Mouse (Mus musculus): ENCODE measurements around the gene Mical2. TPM values are rescaled to one million over a fixed set of nuclear protein-coding genes. Genes with fewer than 3 reads are reported as not detected.

Gene Mical2
- total RNA-seq (2012; rRNA removed), result not detected in 2 replicates
- not detected for polyA plus RNA-seq (2012; ENCODE audit: insufficient read depth in 1 of 2, insufficient read length in 2 of 2, low read depth in 1 of 2, low replicate concordance in 2 of 2, missing spikeins in 1 of 2)

- DNase-seq (ENCODE audit: low read depth, low spot score), result no peak
- H3K27ac ChIP-seq (ENCODE audit: control insufficient read depth, low read depth, low read length), result no peak within 1 kb of the TSS
- H3K4me3 ChIP-seq (ENCODE audit: control insufficient read depth in 1 of 2, insufficient read depth in 1 of 2, low read depth in 2 of 2, low read length in 2 of 2), result no peak within 1 kb of the TSS
- TF ChIP-seq NELFE (IDR thresholded peaks at IDR 0.05; ENCODE audit: low read depth, low read length) (no peak), USF2 (IDR thresholded peaks at IDR 0.05; ENCODE audit: borderline replicate concordance in 1 of 2, insufficient read depth in 1 of 2, low read depth in 1 of 2, low read length in 2 of 2) (no peak), GABPA (IDR thresholded peaks at IDR 0.05; ENCODE audit: low read depth, low read length) (no peak), MEF2A (IDR thresholded peaks at IDR 0.05; ENCODE audit: extremely low read depth, insufficient replicate concordance, low read depth, low read length, poor library complexity, severe bottlenecking) (no peak), BHLHE40 (IDR thresholded peaks at IDR 0.05; ENCODE audit: borderline replicate concordance, low read depth, low read length) (no peak)
- no peaks in the 10 kb centered on the region for H3K79me2 ChIP-seq (ENCODE audit: control insufficient read depth, insufficient read depth, low read length, poor library complexity)
- H3K9ac ChIP-seq (ENCODE audit: control insufficient read depth, low read depth, low read length, poor library complexity, severe bottlenecking), result no peak within 1 kb of the TSS
- H3K9me3 ChIP-seq (replicated peaks; ENCODE audit: insufficient read depth, low read length), result no peaks in the 10 kb centered on the region
- no peaks in the 10 kb centered on the region; a peak in 1 of 4 replicates for H3K27me3 ChIP-seq (ENCODE audit: control insufficient read depth in 1 of 2, insufficient read depth in 2 of 2, low read length in 2 of 2)
- no peaks in the 10 kb centered on the region for H3K4me1 ChIP-seq (ENCODE audit: control insufficient read depth in 1 of 2, insufficient read depth in 2 of 2, low read length in 2 of 2)
- no peaks in the 10 kb centered on the region for H3K36me3 ChIP-seq (ENCODE audit: control insufficient read depth in 1 of 2, insufficient read depth in 2 of 2, low read length in 2 of 2)
These were observed at the start of gene Mical2 for GRCm38 (mm10) chr7:112225615-112226262. Gene Mical2 (plus strand): TSS chr7:112225856.

- Histone ChIP-seq H3K4me3 (ENCODE audit: control insufficient read depth in 1 of 2, insufficient read depth in 1 of 2, low read depth in 2 of 2, low read length in 2 of 2) (no peak overlapping the region), H3K36me3 (ENCODE audit: control insufficient read depth in 1 of 2, insufficient read depth in 2 of 2, low read length in 2 of 2) (no peaks in the 10 kb centered on the region), H3K79me2 (ENCODE audit: control insufficient read depth, insufficient read depth, low read length, poor library complexity) (no peaks in the 10 kb centered on the region), H3K4me1 (ENCODE audit: control insufficient read depth in 1 of 2, insufficient read depth in 2 of 2, low read length in 2 of 2) (no peaks in the 10 kb centered on the region), H3K27me3 (ENCODE audit: control insufficient read depth in 1 of 2, insufficient read depth in 2 of 2, low read length in 2 of 2) (no peaks in the 10 kb centered on the region), H3K9me3 (replicated peaks; ENCODE audit: insufficient read depth, low read length) (no peaks in the 10 kb centered on the region), H3K9ac (ENCODE audit: control insufficient read depth, low read depth, low read length, poor library complexity, severe bottlenecking) (no peak overlapping the region), H3K27ac (ENCODE audit: control insufficient read depth, low read depth, low read length) (no peak overlapping the region)
- TF ChIP-seq EP300 (IDR thresholded peaks at IDR 0.05; ENCODE audit: low read depth in 1 of 2, low read length in 2 of 2) (no peak), BHLHE40 (IDR thresholded peaks at IDR 0.05; ENCODE audit: borderline replicate concordance, low read depth, low read length) (no peak), ELF1 (IDR thresholded peaks at IDR 0.05; ENCODE audit: low read depth, low read length) (no peak), SMC3 (IDR thresholded peaks at IDR 0.05; ENCODE audit: low read depth, low read length) (no peak), ZC3H11A (IDR thresholded peaks at IDR 0.05; ENCODE audit: low read depth, low read length) (no peak), NELFE (IDR thresholded peaks at IDR 0.05; ENCODE audit: low read depth, low read length) (no peak), USF2 (IDR thresholded peaks at IDR 0.05; ENCODE audit: borderline replicate concordance in 1 of 2, insufficient read depth in 1 of 2, low read depth in 1 of 2, low read length in 2 of 2) (no peak)
- no peak for DNase-seq (ENCODE audit: low read depth, low spot score)
These were observed 49.0 kb upstream of the Mical2 start for GRCm38 (mm10) chr7:112176627-112177026.

- H3K79me2 ChIP-seq (ENCODE audit: control insufficient read depth, insufficient read depth, low read length, poor library complexity), result no peaks in the 10 kb centered on the region
- H3K36me3 ChIP-seq (ENCODE audit: control insufficient read depth in 1 of 2, insufficient read depth in 2 of 2, low read length in 2 of 2), result no peaks in the 10 kb centered on the region
- no peak overlapping the region for H3K9ac ChIP-seq (ENCODE audit: control insufficient read depth, low read depth, low read length, poor library complexity, severe bottlenecking)
- no peak overlapping the region for H3K27ac ChIP-seq (ENCODE audit: control insufficient read depth, low read depth, low read length)
- no peaks in the 10 kb centered on the region for H3K9me3 ChIP-seq (replicated peaks; ENCODE audit: insufficient read depth, low read length)
- no peak overlapping the region for H3K4me3 ChIP-seq (ENCODE audit: control insufficient read depth in 1 of 2, insufficient read depth in 1 of 2, low read depth in 2 of 2, low read length in 2 of 2)
- no peaks in the 10 kb centered on the region for H3K27me3 ChIP-seq (ENCODE audit: control insufficient read depth in 1 of 2, insufficient read depth in 2 of 2, low read length in 2 of 2)
- peak; percentile 33 for DNase-seq (ENCODE audit: low read depth, low spot score)
- no peaks in the 10 kb centered on the region for H3K4me1 ChIP-seq (ENCODE audit: control insufficient read depth in 1 of 2, insufficient read depth in 2 of 2, low read length in 2 of 2)
- no peak for TF ChIP-seq ZKSCAN1 (IDR thresholded peaks at IDR 0.05; ENCODE audit: low read depth, low read length)
- TF ChIP-seq ETS1 (IDR thresholded peaks at IDR 0.05; ENCODE audit: low read depth, low read length), result no peak
- no peak for TF ChIP-seq JUND (IDR thresholded peaks at IDR 0.05; ENCODE audit: low read depth, low read length)
- no peak for TF ChIP-seq USF2 (IDR thresholded peaks at IDR 0.05; ENCODE audit: borderline replicate concordance in 1 of 2, insufficient read depth in 1 of 2, low read depth in 1 of 2, low read length in 2 of 2)
- no peak for TF ChIP-seq GABPA (IDR thresholded peaks at IDR 0.05; ENCODE audit: low read depth, low read length)
- TF ChIP-seq ZNF384 (IDR thresholded peaks at IDR 0.05; ENCODE audit: low read depth, low read length), result no peak
- no peak for TF ChIP-seq RCOR1 (IDR thresholded peaks at IDR 0.05; ENCODE audit: low read depth, low read length)
- TF ChIP-seq ZC3H11A (IDR thresholded peaks at IDR 0.05; ENCODE audit: low read depth, low read length), result peak; percentile 53
- TF ChIP-seq NELFE (IDR thresholded peaks at IDR 0.05; ENCODE audit: low read depth, low read length), result no peak
- TF ChIP-seq CHD2 (IDR thresholded peaks at IDR 0.05; ENCODE audit: low read length), result no peak
- no peak for TF ChIP-seq TCF12 (IDR thresholded peaks at IDR 0.05; ENCODE audit: low read depth, low read length)
- no peak for TF ChIP-seq MYB (IDR thresholded peaks at IDR 0.05; ENCODE audit: low read depth, low read length)
- no peak for TF ChIP-seq GATA1 (IDR thresholded peaks at IDR 0.05; ENCODE audit: low read depth, low read length)
- peak; percentile 49 to 84 (median 83) for TF ChIP-seq CTCF (IDR thresholded peaks at IDR 0.05 in 2 of 3, conservative IDR thresholded peaks at IDR 0.05 in 1 of 3; ENCODE audit: control insufficient read depth in 1 of 3, insufficient read depth in 1 of 3, low read depth in 2 of 3, low read length in 3 of 3, poor library complexity in 1 of 3, severe bottlenecking in 1 of 3)
- no peak for TF ChIP-seq TAL1 (IDR thresholded peaks at IDR 0.05; ENCODE audit: low read length)
- no peak for TF ChIP-seq MYC (IDR thresholded peaks at IDR 0.05; ENCODE audit: low read depth, low read length)
- no peak for TF ChIP-seq NRF1 (IDR thresholded peaks at IDR 0.05; ENCODE audit: insufficient read depth, low read depth, low read length, poor library complexity, severe bottlenecking)
These were observed 45.4 kb upstream of the Mical2 start for GRCm38 (mm10) chr7:112180235-112180705.
